Mouse (Mus musculus) limb, embryonic 11.5 days (tissue): ENCODE data around the gene Flad1. TPM values are rescaled to one million over a fixed set of nuclear protein-coding genes. Genes with fewer than 3 reads are reported as not detected.
"Not testable (repeated sequence)": the region's sequence is repeated elsewhere in the genome, so short reads cannot be mapped to it uniquely, and the experiment has no call there.

Experiments
- ATAC-seq: fragments of 200-750 bp; cut with Nextera tagmentation; 2 replicates; pipeline ENCODE4 v1.8.0; 2017; ENCODE audit warnings: low read depth; ENCODE audit not compliant: insufficient number of reproducible peaks, low FRiP score, low TSS enrichment
- DNase-seq: peaks from one replicate; pipeline ENCODE4 v3.0.0-alpha.2; 2015; ENCODE audit warnings: low spot score
- H3K27ac ChIP-seq: fragments of 300-500 bp; sonication (generic); replicated peaks from 2 replicates; pipeline ENCODE4 v1.5.1; 2014; ENCODE audit warnings: low read depth, mild to moderate bottlenecking, low read length
- H3K27me3 ChIP-seq: fragments of 300-500 bp; sonication (generic); 2 replicates; pipeline ENCODE4 v1.6.1; 2014; ENCODE audit warnings: mild to moderate bottlenecking, low read length, mixed read lengths; ENCODE audit not compliant: control insufficient read depth, insufficient read depth
- H3K36me3 ChIP-seq: fragments of 300-500 bp; sonication (generic); 2 replicates; pipeline ENCODE4 v1.6.1; 2014; ENCODE audit warnings: mild to moderate bottlenecking, low read length, moderate library complexity, mixed read lengths; ENCODE audit not compliant: control insufficient read depth, insufficient read depth
- H3K4me1 ChIP-seq: fragments of 300-500 bp; sonication (generic); 2 replicates; pipeline ENCODE4 v1.6.1; 2014; ENCODE audit warnings: low read length, mixed read lengths; ENCODE audit not compliant: control insufficient read depth, insufficient read depth
- H3K4me2 ChIP-seq: fragments of 300-500 bp; sonication (generic); 2 replicates; pipeline ENCODE4 v1.6.1; 2014; ENCODE audit warnings: low read depth, mild to moderate bottlenecking, moderate library complexity; ENCODE audit not compliant: severe bottlenecking
- H3K4me3 ChIP-seq: fragments of 300-500 bp; sonication (generic); 2 replicates; pipeline ENCODE4 v1.5.1; 2014; ENCODE audit warnings: low read depth, low read length
- H3K9ac ChIP-seq: fragments of 300-500 bp; sonication (generic); 2 replicates; pipeline ENCODE4 v1.6.1; 2014; ENCODE audit warnings: mild to moderate bottlenecking, low read length
- H3K9me3 ChIP-seq: fragments of 300-500 bp; sonication (generic); 2 replicates; pipeline ENCODE4 v1.6.1; 2016; ENCODE audit warnings: low read length; ENCODE audit not compliant: control insufficient read depth
- WGBS: fragments of 180-500 bp; shearing (Covaris S2); extraction: QIAGEN DNeasy Blood & Tissue Kit; methylation state at CpG from one replicate; pipeline ENCODE4 v1.1.7; 2014; 5-methylcytosine and 5-hydroxymethylcytosine counted together
- polyA plus RNA-seq: library from polyadenylated mRNA; unstranded; fragments of >200 nt; fragmentation: Nextera tagmentation; extraction: Ambion mirVana; gene quantifications from 2 replicates; pipeline ENCODE4 v1.2.1, GENCODE M21; 2014

The Flad1 gene
- polyA plus RNA-seq, 1 experiment from 2014 or later, result 21.9 TPM

GRCm38 (mm10) chr3:89430171-89431159, 18.8 kb upstream of the Flad1 start, which contains the start of gene Pygo2:
Pygo2 (plus strand) TSS chr3:89430214.
- WGBS, result 2% methylated on average over 68 of the region's 68 CpGs
- DNase-seq (peak; percentile 95), ATAC-seq (peak; percentile 97)
- H3K27ac ChIP-seq, result peak within 1 kb of the TSS; percentile 65
- peak within 1 kb of the TSS; percentile 92 for H3K4me3 ChIP-seq
- H3K27me3 ChIP-seq, result no peaks in the 10 kb centered on the region
- H3K4me1 ChIP-seq, result 0 out of 2 replicates have a peak, but pooled peaks cover 7% of the 10 kb centered on the region
- H3K9me3 ChIP-seq, result no peaks in the 10 kb centered on the region
- H3K9ac ChIP-seq, result peak within 1 kb of the TSS; percentile 84
- peaks cover 12% of the 10 kb centered on the region; the same call in 1 of the 2 replicates for H3K36me3 ChIP-seq
- H3K4me2 ChIP-seq, result peak within 1 kb of the TSS; percentile 47

- not testable (repeated sequence) for H3K9me3 ChIP-seq, H3K4me2 ChIP-seq, H3K4me3 ChIP-seq, H3K27ac ChIP-seq, H3K9ac ChIP-seq, H3K4me1 ChIP-seq, H3K27me3 ChIP-seq, ATAC-seq, DNase-seq
- WGBS, result 94% methylated on average over 6 of the region's 7 CpGs
- peaks cover 15% of the 10 kb centered on the region; the same call in 1 of the 2 replicates for H3K36me3 ChIP-seq
These were observed 17.4 kb upstream of the Flad1 start for GRCm38 (mm10) chr3:89429021-89429420.

DNA sequence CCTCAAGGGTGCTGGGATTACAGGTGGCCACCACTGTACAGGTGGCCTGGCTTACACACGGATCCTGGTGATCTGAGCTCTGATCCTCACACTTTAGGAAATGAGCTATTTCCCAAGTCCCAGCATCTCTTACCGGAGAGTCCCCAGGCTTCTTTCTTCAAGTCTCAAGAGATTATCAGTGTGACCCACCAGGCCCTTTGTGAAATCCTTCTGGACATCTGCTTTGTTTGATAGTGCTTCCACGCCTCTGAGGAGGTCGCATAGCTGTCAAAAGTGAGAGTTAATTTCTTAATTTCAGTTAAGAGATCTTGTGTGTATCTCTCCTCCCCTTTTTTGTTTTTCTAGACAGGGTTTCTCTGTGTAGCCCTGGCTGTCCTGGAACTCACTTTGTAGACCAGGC, 14.2 kb upstream of the Flad1 start:
- H3K9ac ChIP-seq, result no peak overlapping the region
- no peaks in the 10 kb centered on the region for H3K9me3 ChIP-seq
- peaks cover 18% of the 10 kb centered on the region for H3K4me1 ChIP-seq
- H3K36me3 ChIP-seq, result peaks cover 8% of the 10 kb centered on the region; the same call in 1 of the 2 replicates
- no peaks in the 10 kb centered on the region for H3K27me3 ChIP-seq
- no peak overlapping the region for H3K27ac ChIP-seq
- no peak overlapping the region for H3K4me2 ChIP-seq
- WGBS, result 93% methylated on average over 4 of the region's 4 CpGs
- no peak overlapping the region for H3K4me3 ChIP-seq
- ATAC-seq (no peak), DNase-seq (no peak)

DNA sequence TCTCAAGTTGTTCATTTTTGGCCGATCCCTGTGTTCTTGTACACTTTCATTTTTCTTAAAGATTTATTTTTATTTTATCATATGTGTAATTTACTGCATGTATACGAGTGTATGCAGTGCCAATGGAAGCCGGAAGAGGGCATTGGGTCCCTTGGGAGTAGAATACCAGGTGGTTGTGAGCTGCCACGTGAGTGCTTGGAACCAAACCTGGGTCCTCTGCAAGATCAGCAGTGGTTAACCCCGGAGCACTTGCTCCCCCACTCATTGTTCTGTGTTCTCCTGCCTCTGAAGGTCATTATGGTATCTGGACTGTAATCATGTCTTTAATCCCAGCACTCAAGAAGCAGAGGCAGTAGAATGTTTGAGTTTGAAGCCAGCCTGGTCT, 13.5 kb upstream of the Flad1 start:
- Histone ChIP-seq H3K4me1 (peaks cover 22% of the 10 kb centered on the region), H3K4me3 (no peak overlapping the region), H3K27me3 (no peaks in the 10 kb centered on the region), H3K27ac (no peak overlapping the region), H3K9me3 (no peaks in the 10 kb centered on the region), H3K4me2 (no peak overlapping the region), H3K9ac (no peak overlapping the region), H3K36me3 (peaks cover 8% of the 10 kb centered on the region; the same call in 1 of the 2 replicates)
- ATAC-seq (no peak), DNase-seq (no peak)
- 90% methylated on average over 5 of the region's 5 CpGs for WGBS

- H3K27me3 ChIP-seq, result no peaks in the 10 kb centered on the region
- H3K4me3 ChIP-seq, result no peak overlapping the region
- ATAC-seq (no peak), DNase-seq (no peak)
- no peak overlapping the region for H3K27ac ChIP-seq
- H3K4me1 ChIP-seq, result peaks cover 27% of the 10 kb centered on the region
- peaks cover 8% of the 10 kb centered on the region; the same call in 1 of the 2 replicates for H3K36me3 ChIP-seq
- H3K4me2 ChIP-seq, result no peak overlapping the region
- 95% methylated on average over 5 of the region's 5 CpGs for WGBS
- no peaks in the 10 kb centered on the region for H3K9me3 ChIP-seq
- H3K9ac ChIP-seq, result no peak overlapping the region
These were observed 12.9 kb upstream of the Flad1 start for GRCm38 (mm10) chr3:89424416-89425140.

DNA sequence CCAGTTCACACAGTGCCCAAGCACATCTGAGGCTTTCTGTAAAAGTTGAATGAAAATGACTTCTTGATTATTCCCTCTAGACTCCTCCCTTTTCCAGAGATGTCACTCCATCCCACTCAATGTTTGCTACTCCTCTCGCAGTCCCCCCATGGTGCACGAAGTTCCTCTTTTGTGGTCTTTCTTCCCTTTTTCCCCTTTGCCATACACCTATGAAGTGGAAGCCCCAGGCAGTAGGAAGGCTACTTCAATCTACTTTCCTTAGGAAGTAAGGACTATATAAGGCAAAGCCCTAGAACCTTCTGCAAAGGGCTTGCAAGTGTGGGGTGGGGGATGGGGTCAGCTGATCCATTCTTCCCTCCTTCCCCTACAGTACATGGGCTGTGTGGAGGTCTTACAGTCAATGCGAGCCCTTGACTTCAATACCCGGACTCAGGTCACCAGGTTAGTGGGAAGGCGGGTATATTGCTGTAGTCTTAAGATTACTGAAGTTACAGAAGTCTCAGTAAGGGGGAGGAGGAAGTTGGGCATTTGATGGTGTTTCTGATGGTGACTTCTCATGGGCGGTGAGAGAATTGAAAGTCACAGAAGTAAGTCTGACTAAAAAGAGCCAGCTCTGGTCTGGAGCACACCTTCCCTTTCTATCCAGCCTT, 11.0 kb upstream of the Flad1 start:
- ATAC-seq, result no peak
- Histone ChIP-seq H3K9ac (no peak overlapping the region), H3K9me3 (no peaks in the 10 kb centered on the region), H3K4me1 (peaks cover 27% of the 10 kb centered on the region), H3K4me3 (peak overlapping the region; percentile 42; the same call in 1 of the 2 replicates), H3K27me3 (no peaks in the 10 kb centered on the region), H3K36me3 (peaks cover 8% of the 10 kb centered on the region; the same call in 1 of the 2 replicates), H3K4me2 (peak overlapping the region; percentile 90), H3K27ac (no peak overlapping the region)
- DNase-seq, result no peak
- 79% methylated on average over 6 of the region's 6 CpGs for WGBS

DNA sequence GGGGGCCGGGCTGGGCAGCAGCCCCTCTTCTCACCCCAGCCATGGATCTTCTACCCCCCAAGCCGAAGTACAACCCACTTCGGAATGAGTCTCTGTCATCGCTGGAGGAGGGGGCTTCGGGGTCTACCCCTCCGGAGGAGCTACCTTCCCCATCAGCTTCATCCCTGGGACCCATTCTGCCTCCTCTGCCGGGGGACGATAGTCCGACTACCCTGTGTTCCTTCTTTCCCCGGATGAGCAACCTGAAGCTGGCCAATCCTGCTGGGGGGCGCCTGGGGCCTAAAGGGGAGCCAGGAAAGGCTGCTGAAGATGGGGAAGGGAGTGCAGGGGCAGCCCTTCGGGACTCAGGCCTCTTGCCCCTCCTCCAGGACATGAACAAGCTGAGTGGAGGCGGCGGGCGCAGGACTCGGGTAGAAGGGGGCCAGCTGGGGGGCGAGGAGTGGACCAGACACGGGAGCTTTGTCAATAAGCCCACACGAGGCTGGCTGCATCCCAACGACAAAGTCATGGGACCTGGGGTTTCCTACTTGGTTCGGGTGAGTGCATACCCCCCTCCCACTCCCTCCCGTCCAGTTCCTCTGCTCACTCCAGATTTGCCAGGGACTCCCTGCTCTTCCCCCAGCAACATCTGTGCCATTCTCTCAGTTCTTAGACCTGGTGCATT, 10.3 kb upstream of the Flad1 start:
- WGBS, result 5% methylated on average over 21 of the region's 22 CpGs

More for the DNA sequence above, 10.3 kb upstream of the Flad1 start:
- Histone ChIP-seq H3K36me3 (peaks cover 3% of the 10 kb centered on the region; the same call in 1 of the 2 replicates), H3K27me3 (no peaks in the 10 kb centered on the region), H3K4me3 (peak overlapping the region; percentile 42), H3K27ac (peak overlapping the region; percentile 64; the same call in 1 of the 2 replicates), H3K4me1 (peaks cover 27% of the 10 kb centered on the region), H3K4me2 (peak overlapping the region; percentile 90), H3K9me3 (no peaks in the 10 kb centered on the region), H3K9ac (peak overlapping the region; percentile 63)
- DNase-seq, result peak; percentile 27
- no peak for ATAC-seq
